Mouse (Mus musculus): ENCODE data around the gene Plekhm1. TPM values are rescaled to one million over a fixed set of nuclear protein-coding genes. Genes with fewer than 3 reads are reported as not detected.

The Plekhm1 gene
- polyA plus RNA-seq, 1 experiment from 2014 or later: 9.1 TPM

GRCm38 (mm10) chr11:103318042-103318441, 94.4 kb downstream of the Plekhm1 start:
- 92% methylated on average over 1 of the region's 1 CpGs for WGBS
- no peak for ATAC-seq (ENCODE audit: low FRiP score)
- Histone ChIP-seq H3K4me3 (no peak overlapping the region), H3K9ac (no peak overlapping the region), H3K27me3 (no peaks in the 10 kb centered on the region), H3K4me1 (replicated peaks) (no peaks in the 10 kb centered on the region), H3K36me3 (no peaks in the 10 kb centered on the region), H3K9me3 (no peaks in the 10 kb centered on the region), H3K27ac (no peak overlapping the region), H3K4me2 (no peak overlapping the region)

GRCm38 (mm10) chr11:103315379-103315778, 97.1 kb downstream of the Plekhm1 start:
- Histone ChIP-seq H3K27ac (no peak overlapping the region), H3K4me2 (no peak overlapping the region), H3K36me3 (no peaks in the 10 kb centered on the region), H3K9ac (no peak overlapping the region), H3K4me1 (replicated peaks) (peaks cover 11% of the 10 kb centered on the region), H3K9me3 (no peaks in the 10 kb centered on the region), H3K4me3 (no peak overlapping the region), H3K27me3 (peaks cover 17% of the 10 kb centered on the region; the same call in 1 of the 2 replicates)
- WGBS: 79% methylated on average over 5 of the region's 5 CpGs
- no peak for ATAC-seq (ENCODE audit: low FRiP score)

GRCm38 (mm10) chr11:103314736-103315374, 97.6 kb downstream of the Plekhm1 start:
- Histone ChIP-seq H3K27ac (no peak overlapping the region), H3K9ac (no peak overlapping the region), H3K4me3 (no peak overlapping the region), H3K36me3 (no peaks in the 10 kb centered on the region), H3K9me3 (no peaks in the 10 kb centered on the region), H3K4me1 (replicated peaks) (peaks cover 11% of the 10 kb centered on the region), H3K4me2 (no peak overlapping the region), H3K27me3 (peaks cover 17% of the 10 kb centered on the region; the same call in 1 of the 2 replicates)
- WGBS: 69% methylated on average over 10 of the region's 10 CpGs
- no peak for ATAC-seq (ENCODE audit: low FRiP score)

Other genes with a start within 250 kb of the Plekhm1 start
- 3.1 and 3.3 TPM in 2 replicates for gene Fmnl1, start 241.6 kb downstream of the Plekhm1 start, polyA plus RNA-seq (2015; fragmentation: Nextera tagmentation; extraction: Ambion mirVana)
- 0.87 and 1.3 TPM in 2 replicates for gene 1700023F06Rik, start 204.1 kb downstream of the Plekhm1 start, polyA plus RNA-seq (2015; fragmentation: Nextera tagmentation; extraction: Ambion mirVana)
- gene Spata32, start 194.3 kb downstream of the Plekhm1 start, polyA plus RNA-seq (2015; fragmentation: Nextera tagmentation; extraction: Ambion mirVana): 0.40 and 0.58 TPM in 2 replicates
- 3.2 and 3.4 TPM in 2 replicates for gene Map3k14, start 145.2 kb downstream of the Plekhm1 start, polyA plus RNA-seq (2015; fragmentation: Nextera tagmentation; extraction: Ambion mirVana)
- gene Arhgap27, start 49.0 kb downstream of the Plekhm1 start, polyA plus RNA-seq (2015; fragmentation: Nextera tagmentation; extraction: Ambion mirVana): 3.2 and 3.4 TPM in 2 replicates
- not detected in 2 replicates for gene Lrrc37a, start 91.9 kb upstream of the Plekhm1 start, polyA plus RNA-seq (2015; fragmentation: Nextera tagmentation; extraction: Ambion mirVana)
- not detected in 2 replicates for gene Gm884, start 208.5 kb upstream of the Plekhm1 start, polyA plus RNA-seq (2015; fragmentation: Nextera tagmentation; extraction: Ambion mirVana)
- gene Lyzl6, start 226.2 kb upstream of the Plekhm1 start, polyA plus RNA-seq (2015; fragmentation: Nextera tagmentation; extraction: Ambion mirVana): not detected in 2 replicates
- 0.26 TPM in 1 of 2 replicates, not detected in the other for gene Rprml, start 236.9 kb upstream of the Plekhm1 start, polyA plus RNA-seq (2015; fragmentation: Nextera tagmentation; extraction: Ambion mirVana)